Mouse (Mus musculus) CH12.LX (cell line): ENCODE data around the gene Dmrtc2. TPM values are rescaled to one million over a fixed set of nuclear protein-coding genes. Genes with fewer than 3 reads are reported as not detected.
A peak's percentile ranks its signal among the peaks of the same experiment; 100 is the strongest.

Experiments
- DNase-seq: peaks from one replicate; pipeline ENCODE4 v3.0.0-alpha.2; 2013; ENCODE audit errors: extremely low read depth
- H3K27ac ChIP-seq: 2 replicates; pipeline ENCODE4 v1.5.1; 2012; ENCODE audit warnings: low read depth, mild to moderate bottlenecking, control low read depth, moderate library complexity; ENCODE audit not compliant: insufficient read depth
- H3K27me3 ChIP-seq: replicated peaks from 2 replicates; pipeline ENCODE3; 2012; ENCODE audit warnings: inconsistent platforms
- H3K36me3 ChIP-seq, 2 experiments: replicated peaks in 1 of 2; 2 replicates each; pipeline versions ENCODE3 to v1.6.1; 2012; ENCODE audit warnings: inconsistent platforms in 1 of 2, low read length in 1 of 2, mild to moderate bottlenecking in 1 of 2, mixed read lengths in 1 of 2, moderate library complexity in 1 of 2; ENCODE audit not compliant: control insufficient read depth in 1 of 2, insufficient read depth in 1 of 2
- H3K4me1 ChIP-seq, 2 experiments: 2 replicates each; pipeline ENCODE4 v1.6.1; 2012; ENCODE audit warnings: inconsistent platforms in 1 of 2, moderate library complexity in 1 of 2; ENCODE audit not compliant: insufficient read depth in 2 of 2, control insufficient read depth in 1 of 2
- H3K4me2 ChIP-seq: 2 replicates; pipeline ENCODE4 v1.6.1; 2012; ENCODE audit warnings: low read depth, mild to moderate bottlenecking, control low read depth; ENCODE audit not compliant: poor library complexity, insufficient read depth, severe bottlenecking
- H3K4me3 ChIP-seq, 3 experiments: fragments of 150-350 bp in 1 of 3; sonication (generic) in 1 of 3; replicated peaks in 1 of 3; 2 replicates each; pipeline versions ENCODE3 to v1.5.1; 2011 to 2012; ENCODE audit warnings: low read depth in 2 of 3, low read length in 2 of 3, mild to moderate bottlenecking in 2 of 3, moderate library complexity in 2 of 3, control low read depth in 1 of 3, improper control_type of control experiment in 1 of 3, inconsistent platforms in 1 of 3, mixed read lengths in 1 of 3; ENCODE audit not compliant: poor library complexity in 1 of 3
- H3K79me2 ChIP-seq: replicated peaks from 2 replicates; pipeline ENCODE4 v1.6.1; 2012; ENCODE audit warnings: mild to moderate bottlenecking, moderate library complexity; ENCODE audit not compliant: control insufficient read depth, poor library complexity, insufficient read depth, severe bottlenecking; ENCODE audit errors: extremely low read depth
- H3K9ac ChIP-seq: 2 replicates; pipeline ENCODE4 v1.6.1; 2012; ENCODE audit warnings: low read depth, mild to moderate bottlenecking, control low read depth, moderate library complexity; ENCODE audit not compliant: insufficient read depth
- H3K9me3 ChIP-seq: replicated peaks from 2 replicates; pipeline ENCODE3; 2012; ENCODE audit warnings: low read length, inconsistent platforms, mixed read lengths
- BHLHE40 ChIP-seq: IDR thresholded peaks from 2 replicates; pipeline ENCODE4 v1.6.1; 2011; ENCODE audit warnings: mild to moderate bottlenecking, low read depth, low read length, improper control_type of control experiment
- CHD1 ChIP-seq: IDR thresholded peaks from 2 replicates; pipeline ENCODE4 v1.6.1; 2012; ENCODE audit warnings: low read depth, low read length, improper control_type of control experiment, inconsistent platforms
- CHD2 ChIP-seq: IDR thresholded peaks from 2 replicates; pipeline ENCODE4 v1.6.1; 2011; ENCODE audit warnings: low read length, improper control_type of control experiment
- CTCF ChIP-seq, 2 experiments: IDR thresholded peaks in 1 of 2; conservative IDR thresholded peaks in 1 of 2; 2 replicates each; pipeline ENCODE4 v1.5.1; 2011 to 2012; ENCODE audit warnings: low read depth in 2 of 2, low read length in 2 of 2, improper control_type of control experiment in 1 of 2, inconsistent platforms in 1 of 2, mild to moderate bottlenecking in 1 of 2, moderate library complexity in 1 of 2
- E2F4 ChIP-seq: IDR thresholded peaks from 2 replicates; pipeline ENCODE4 v1.6.1; 2011; ENCODE audit warnings: low read depth, low read length, improper control_type of control experiment; ENCODE audit not compliant: insufficient replicate concordance
- ELF1 ChIP-seq: IDR thresholded peaks from 2 replicates; pipeline ENCODE4 v1.6.1; 2014; ENCODE audit warnings: low read depth, mild to moderate bottlenecking, inconsistent platforms, low read length, improper control_type of control experiment
- EP300 ChIP-seq: IDR thresholded peaks from 2 replicates; pipeline ENCODE4 v1.6.1; 2011; ENCODE audit warnings: low read length, improper control_type of control experiment
- ETS1 ChIP-seq: conservative IDR thresholded peaks from 2 replicates; pipeline ENCODE4 v1.6.1; 2012; ENCODE audit warnings: low read depth, mild to moderate bottlenecking, inconsistent platforms, low read length, improper control_type of control experiment, moderate library complexity
- GABPA ChIP-seq: IDR thresholded peaks from 2 replicates; pipeline ENCODE4 v1.6.1; 2012; ENCODE audit warnings: low read depth, low read length, improper control_type of control experiment, inconsistent platforms; ENCODE audit not compliant: insufficient replicate concordance
- HCFC1 ChIP-seq: IDR thresholded peaks from 2 replicates; pipeline ENCODE4 v1.6.1; 2012; ENCODE audit warnings: low read depth, mild to moderate bottlenecking, inconsistent platforms, low read length, improper control_type of control experiment
- IRF4 ChIP-seq: IDR thresholded peaks from 2 replicates; pipeline ENCODE4 v1.6.1; 2014; ENCODE audit warnings: low read depth, mild to moderate bottlenecking, inconsistent platforms, low read length, improper control_type of control experiment
- JUN ChIP-seq: IDR thresholded peaks from 2 replicates; pipeline ENCODE4 v1.6.1; 2011; ENCODE audit warnings: low read depth, mild to moderate bottlenecking, low read length, improper control_type of control experiment, moderate library complexity; ENCODE audit not compliant: insufficient read depth
- JUND ChIP-seq: conservative IDR thresholded peaks from 2 replicates; pipeline ENCODE4 v1.6.1; 2011; ENCODE audit warnings: low read depth, low read length, improper control_type of control experiment
- KAT2A ChIP-seq: IDR thresholded peaks from 2 replicates; pipeline ENCODE4 v1.6.1; 2012; ENCODE audit warnings: low read length, improper control_type of control experiment, inconsistent platforms; ENCODE audit not compliant: insufficient replicate concordance
- MAFK ChIP-seq: IDR thresholded peaks from 2 replicates; pipeline ENCODE4 v1.6.1; 2011; ENCODE audit warnings: low read length, improper control_type of control experiment; ENCODE audit not compliant: insufficient replicate concordance
- MAX ChIP-seq: IDR thresholded peaks from 2 replicates; pipeline ENCODE4 v1.6.1; 2011; ENCODE audit warnings: low read length, improper control_type of control experiment
- MAZ ChIP-seq: IDR thresholded peaks from 2 replicates; pipeline ENCODE4 v1.6.1; 2012; ENCODE audit warnings: low read depth, mild to moderate bottlenecking, inconsistent platforms, low read length, improper control_type of control experiment, moderate library complexity
- MEF2A ChIP-seq: IDR thresholded peaks from 2 replicates; pipeline ENCODE4 v1.6.1; 2014; ENCODE audit warnings: low read depth, mild to moderate bottlenecking, inconsistent platforms, low read length, improper control_type of control experiment, borderline replicate concordance
- MXI1 ChIP-seq: IDR thresholded peaks from 2 replicates; pipeline ENCODE4 v1.6.1; 2011; ENCODE audit warnings: mild to moderate bottlenecking, low read depth, low read length, improper control_type of control experiment
- MYC ChIP-seq: IDR thresholded peaks from 2 replicates; pipeline ENCODE4 v1.6.1; 2011; ENCODE audit warnings: low read depth, mild to moderate bottlenecking, improper control_type of control experiment, low read length
- NELFE ChIP-seq: IDR thresholded peaks from 2 replicates; pipeline ENCODE4 v1.6.1; 2011; ENCODE audit warnings: low read depth, low read length, improper control_type of control experiment
- NRF1 ChIP-seq: IDR thresholded peaks from 2 replicates; pipeline ENCODE4 v1.6.1; 2014; ENCODE audit warnings: low read depth, mild to moderate bottlenecking, inconsistent platforms, low read length, improper control_type of control experiment, moderate library complexity
- PAX5 ChIP-seq: IDR thresholded peaks from 2 replicates; pipeline ENCODE4 v1.6.1; 2012; ENCODE audit warnings: low read length, inconsistent platforms, mixed read lengths
- POLR2A ChIP-seq: IDR thresholded peaks from 2 replicates; pipeline ENCODE4 v1.6.1; 2011; ENCODE audit warnings: low read depth, mild to moderate bottlenecking, improper control_type of control experiment, low read length
- POLR2AphosphoS2 ChIP-seq: IDR thresholded peaks from 2 replicates; pipeline ENCODE4 v1.6.1; 2011; ENCODE audit warnings: low read depth, low read length, improper control_type of control experiment
- RAD21 ChIP-seq: IDR thresholded peaks from 2 replicates; pipeline ENCODE4 v1.6.1; 2011; ENCODE audit warnings: low read depth, mild to moderate bottlenecking, low read length, improper control_type of control experiment, moderate library complexity
- SIN3A ChIP-seq: IDR thresholded peaks from 2 replicates; pipeline ENCODE4 v1.6.1; 2012; ENCODE audit warnings: low read length, improper control_type of control experiment, inconsistent platforms
- SMC3 ChIP-seq: IDR thresholded peaks from 2 replicates; pipeline ENCODE4 v1.6.1; 2011; ENCODE audit warnings: low read depth, low read length, improper control_type of control experiment
- TBP ChIP-seq: conservative IDR thresholded peaks from 2 replicates; pipeline ENCODE4 v1.6.1; 2011; ENCODE audit warnings: low read depth, low read length, improper control_type of control experiment
- TCF12 ChIP-seq: IDR thresholded peaks from 2 replicates; pipeline ENCODE4 v1.6.1; 2014; ENCODE audit warnings: low read depth, mild to moderate bottlenecking, inconsistent platforms, low read length, improper control_type of control experiment
- UBTF ChIP-seq: IDR thresholded peaks from 2 replicates; pipeline ENCODE4 v1.6.1; 2012; ENCODE audit warnings: low read depth, mild to moderate bottlenecking, inconsistent platforms, low read length, improper control_type of control experiment, moderate library complexity
- USF1 ChIP-seq: IDR thresholded peaks from 2 replicates; pipeline ENCODE4 v1.6.1; 2014; ENCODE audit warnings: low read depth, mild to moderate bottlenecking, inconsistent platforms, low read length, improper control_type of control experiment
- USF2 ChIP-seq: conservative IDR thresholded peaks from 2 replicates; pipeline ENCODE4 v1.6.1; 2011; ENCODE audit warnings: low read depth, low read length, improper control_type of control experiment
- ZKSCAN1 ChIP-seq: IDR thresholded peaks from 2 replicates; pipeline ENCODE4 v1.6.1; 2012; ENCODE audit warnings: low read depth, inconsistent platforms, low read length, improper control_type of control experiment, borderline replicate concordance
- ZNF384 ChIP-seq: IDR thresholded peaks from 2 replicates; pipeline ENCODE4 v1.6.1; 2012; ENCODE audit warnings: low read depth, low read length, improper control_type of control experiment, inconsistent platforms
- dilution Hi-C: fragments of 300-500 bp; cut with MboI; formaldehyde crosslinking; loops from 2 replicates; pipeline ENCODE4 v1.14.3; 2020; ENCODE audit warnings: low sequenced_read_pairs; ENCODE audit not compliant: extremely low pct_unique_long_range_greater_than_20kb, extremely low pct_ligation_motif_present
- in situ Hi-C: fragments of 300-500 bp; cut with MboI; formaldehyde crosslinking; loops from 3 replicates; pipeline ENCODE4 v1.14.3; 2019; ENCODE audit warnings: low sequenced_read_pairs, low pct_ligation_motif_present, low pct_unique_long_range_greater_than_20kb, mixed read lengths
- polyA plus RNA-seq: library from polyadenylated mRNA; unstranded; fragments of >175 nt; gene quantifications from 2 replicates; pipeline ENCODE4 v1.2.1, GENCODE M21; 2012; ENCODE audit warnings: low read depth; ENCODE audit not compliant: insufficient read length
- total RNA-seq, 2 experiments: library from RNA; depleted of rRNA; stranded (reverse); fragments of 300-350 nt in 1 of 2; fragments of >200 nt in 1 of 2; gene quantifications; 2 replicates each; pipeline ENCODE4 v1.2.3; 2012 to 2014

Gene Dmrtc2
- total and polyA plus RNA-seq, 3 experiments = not detected

GRCm38 (mm10) chr7:24850162-24850561 is 19.7 kb upstream of the Dmrtc2 start (continued):
- TF ChIP-seq JUND = no peak
- no peak for TF ChIP-seq HCFC1
- no peak for TF ChIP-seq RAD21
- TF ChIP-seq TBP = peak; percentile 47; the same call in 1 of the 2 replicates

GRCm38 (mm10) chr7:24850899-24851303 is 19.0 kb upstream of the Dmrtc2 start:
- in situ Hi-C loops (loop anchor here (10.0 kb wide), 1 partner anchor 54 kb away; the partner anchor contains the start of gene Arhgef1), dilution Hi-C loops (no loop called here)
- Histone ChIP-seq H3K79me2 (no peaks in the 10 kb centered on the region), H3K36me3 (no peaks in the 10 kb centered on the region), H3K9ac (peak overlapping the region; percentile 87; the same call in 1 of the 2 replicates), H3K9me3 (no peaks in the 10 kb centered on the region), H3K4me3 (peak overlapping the region; percentile 50 to 68 (median 64)), H3K4me1 (peaks cover 26 to 53% of the 10 kb centered on the region in 2 experiments), H3K27ac (peak overlapping the region; percentile 98), H3K4me2 (peak overlapping the region; percentile 99), H3K27me3 (no peaks in the 10 kb centered on the region)
- TF ChIP-seq MXI1 = peak; percentile 90
- peak; percentile 88 for TF ChIP-seq ETS1
- no peak for TF ChIP-seq CTCF (conservative IDR thresholded peaks at IDR 0.05 in 1 of 2, IDR thresholded peaks at IDR 0.05 in 1 of 2; ENCODE audit: low read depth in 2 of 2, low read length in 2 of 2)
- peak; percentile 64 for TF ChIP-seq JUND
- TF ChIP-seq IRF4 = peak; percentile 81
- peak; percentile 48; the same call in 1 of the 2 replicates for TF ChIP-seq MEF2A
- peak; percentile 89 for TF ChIP-seq ZNF384
- peak; percentile 53 for TF ChIP-seq HCFC1
- no peak for TF ChIP-seq UBTF
- peak; percentile 47; the same call in 1 of the 2 replicates for TF ChIP-seq TBP
- peak; percentile 63 for TF ChIP-seq USF1
- TF ChIP-seq MAX = peak; percentile 94
- TF ChIP-seq E2F4 = no peak
- no peak for TF ChIP-seq NRF1
- TF ChIP-seq JUN = peak; percentile 70
- TF ChIP-seq MAFK = peak; percentile 95
- TF ChIP-seq GABPA = no peak
- TF ChIP-seq TCF12 = peak; percentile 72
- no peak for TF ChIP-seq ZKSCAN1
- peak; percentile 67 for TF ChIP-seq EP300
- 0 out of 2 replicates have a peak, but pooled peaks have one; percentile 17 for TF ChIP-seq KAT2A
- TF ChIP-seq POLR2A = peak; percentile 58
- TF ChIP-seq BHLHE40 = peak; percentile 97
- TF ChIP-seq PAX5 = no peak
- TF ChIP-seq POLR2AphosphoS2 = no peak
- TF ChIP-seq ELF1 = peak; percentile 74
- TF ChIP-seq MYC = peak; percentile 94
- 0 out of 2 replicates have a peak, but pooled peaks have one; percentile 29 for TF ChIP-seq NELFE
- TF ChIP-seq USF2 = no peak
- no peak for TF ChIP-seq RAD21
- TF ChIP-seq MAZ = peak; percentile 96
- peak; percentile 90 for TF ChIP-seq CHD2
- TF ChIP-seq SIN3A = peak; percentile 84
- TF ChIP-seq SMC3 = no peak
- no peak for TF ChIP-seq CHD1
- DNase-seq = peak; percentile 91
